Mouse (Mus musculus) C2C12 (cell line): Measurements from ENCODE around the gene Zfp260. TPM values are rescaled to one million over a fixed set of nuclear protein-coding genes. Genes with fewer than 3 reads are reported as not detected.
A peak's percentile ranks its signal among the peaks of the same experiment; 100 is the strongest.
"Not testable (repeated sequence)": the region's sequence is repeated elsewhere in the genome, so short reads cannot be mapped to it uniquely, and the experiment has no call there.

Experiments
- H3K27me3 ChIP-seq: one replicate; pipeline ENCODE4 v1.6.1; 2011; ENCODE audit not compliant: control insufficient read depth, insufficient read depth, insufficient read length
- H3K36me3 ChIP-seq: one replicate; pipeline ENCODE4 v1.6.1; 2011; ENCODE audit not compliant: control insufficient read depth, insufficient read depth
- H3K4me3 ChIP-seq: one replicate; pipeline ENCODE4 v1.5.1; 2011; ENCODE audit warnings: mild to moderate bottlenecking, control low read depth; ENCODE audit not compliant: poor library complexity, insufficient read depth, severe bottlenecking
- H3K79me2 ChIP-seq: one replicate; pipeline ENCODE4 v1.6.1; 2011; ENCODE audit not compliant: control insufficient read depth, insufficient read depth
- H3K79me3 ChIP-seq: one replicate; pipeline ENCODE4 v1.6.1; 2011; ENCODE audit warnings: low read depth, control low read depth
- H3ac ChIP-seq: one replicate; pipeline ENCODE3; 2011; ENCODE audit warnings: low read depth; ENCODE audit not compliant: control insufficient read depth, insufficient read length
- CEBPB ChIP-seq: IDR thresholded peaks from one replicate; pipeline ENCODE4 v1.6.1; 2011; ENCODE audit warnings: low read depth, mild to moderate bottlenecking, control low read depth, moderate library complexity
- CTCF ChIP-seq: IDR thresholded peaks from one replicate; pipeline ENCODE4 v1.5.1; 2011; ENCODE audit not compliant: control insufficient read depth, insufficient read depth, insufficient read length
- FOSL1 ChIP-seq: IDR thresholded peaks from one replicate; pipeline ENCODE4 v1.8.0; 2011; ENCODE audit warnings: mild to moderate bottlenecking, low read length; ENCODE audit not compliant: poor library complexity, insufficient read depth, severe bottlenecking
- MAX ChIP-seq: IDR thresholded peaks from one replicate; pipeline ENCODE4 v1.6.1; 2011; ENCODE audit warnings: mild to moderate bottlenecking, control low read depth
- MYOD1 ChIP-seq: IDR thresholded peaks from one replicate; pipeline ENCODE4 v1.6.1; 2011; ENCODE audit warnings: low read depth; ENCODE audit not compliant: control insufficient read depth, insufficient read length
- MYOG ChIP-seq: IDR thresholded peaks from one replicate; pipeline ENCODE4 v1.6.1; 2011; ENCODE audit not compliant: control insufficient read depth, insufficient read length; ENCODE audit errors: extremely low read depth
- USF1 ChIP-seq: IDR thresholded peaks from one replicate; pipeline ENCODE4 v1.6.1; 2011; ENCODE audit warnings: low read depth, mild to moderate bottlenecking, control low read depth, moderate library complexity
- polyA plus RNA-seq: library from polyadenylated mRNA; unstranded; fragments of >200 nt; fragmentation: generic; extraction: Trizol; gene quantifications from one replicate; pipeline ENCODE4 v1.2.1, GENCODE M21; 2012; ENCODE audit warnings: missing spikeins

The Zfp260 gene
- polyA plus RNA-seq, 1 experiment = 8.6 TPM

DNA sequence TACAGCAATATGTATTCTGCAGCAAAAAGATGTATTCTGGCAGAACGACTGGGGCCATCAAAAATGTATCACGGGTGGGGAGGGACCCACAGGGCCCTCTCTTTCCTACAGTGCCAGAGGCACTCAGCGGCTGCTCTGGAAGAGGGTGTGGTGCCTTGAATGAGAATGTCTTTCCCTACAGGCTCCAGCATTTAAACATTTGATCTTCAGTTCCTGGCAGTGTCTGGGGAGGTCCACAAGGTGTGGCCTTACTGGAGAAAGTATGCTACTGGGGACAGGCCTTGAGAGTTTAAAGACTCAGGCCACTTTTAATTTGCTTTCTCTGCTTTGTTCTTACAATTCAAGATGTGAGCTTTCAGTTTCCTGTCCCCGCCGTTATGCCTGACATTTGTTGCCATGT lies 21.5 kb downstream of the Zfp260 start:
- Histone ChIP-seq H3K79me2 (no peaks in the 10 kb centered on the region), H3ac (no peak overlapping the region), H3K4me3 (no peak overlapping the region), H3K36me3 (no peaks in the 10 kb centered on the region), H3K27me3 (no peaks in the 10 kb centered on the region), H3K79me3 (no peaks in the 10 kb centered on the region)
- TF ChIP-seq MYOG = no peak
- TF ChIP-seq USF1 = no peak
- TF ChIP-seq CTCF = no peak
- no peak for TF ChIP-seq FOSL1

DNA sequence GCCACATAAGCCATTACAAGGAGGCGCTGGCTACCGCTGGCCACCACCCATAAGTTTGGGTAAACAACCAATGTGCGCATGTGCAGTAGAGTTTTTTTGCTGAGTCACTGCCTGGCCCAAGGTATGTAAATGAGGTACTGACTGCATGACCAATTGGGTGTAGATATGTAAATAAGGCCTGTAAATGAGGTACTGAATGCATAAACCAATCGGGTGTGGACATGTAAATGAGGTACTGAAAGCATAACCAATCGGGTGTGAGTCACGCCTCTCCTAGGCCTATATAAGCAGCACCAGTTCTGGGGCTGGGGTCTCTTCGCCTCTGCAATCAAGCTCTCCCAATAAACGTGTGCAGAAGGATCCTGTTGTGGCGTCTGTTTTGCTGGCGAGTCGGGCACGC lies 23.4 kb downstream of the Zfp260 start:
- not testable (repeated sequence) for H3ac ChIP-seq, H3K27me3 ChIP-seq, H3K36me3 ChIP-seq, H3K4me3 ChIP-seq, H3K79me3 ChIP-seq
- H3K79me2 ChIP-seq = peaks cover 10% of the 10 kb centered on the region

DNA sequence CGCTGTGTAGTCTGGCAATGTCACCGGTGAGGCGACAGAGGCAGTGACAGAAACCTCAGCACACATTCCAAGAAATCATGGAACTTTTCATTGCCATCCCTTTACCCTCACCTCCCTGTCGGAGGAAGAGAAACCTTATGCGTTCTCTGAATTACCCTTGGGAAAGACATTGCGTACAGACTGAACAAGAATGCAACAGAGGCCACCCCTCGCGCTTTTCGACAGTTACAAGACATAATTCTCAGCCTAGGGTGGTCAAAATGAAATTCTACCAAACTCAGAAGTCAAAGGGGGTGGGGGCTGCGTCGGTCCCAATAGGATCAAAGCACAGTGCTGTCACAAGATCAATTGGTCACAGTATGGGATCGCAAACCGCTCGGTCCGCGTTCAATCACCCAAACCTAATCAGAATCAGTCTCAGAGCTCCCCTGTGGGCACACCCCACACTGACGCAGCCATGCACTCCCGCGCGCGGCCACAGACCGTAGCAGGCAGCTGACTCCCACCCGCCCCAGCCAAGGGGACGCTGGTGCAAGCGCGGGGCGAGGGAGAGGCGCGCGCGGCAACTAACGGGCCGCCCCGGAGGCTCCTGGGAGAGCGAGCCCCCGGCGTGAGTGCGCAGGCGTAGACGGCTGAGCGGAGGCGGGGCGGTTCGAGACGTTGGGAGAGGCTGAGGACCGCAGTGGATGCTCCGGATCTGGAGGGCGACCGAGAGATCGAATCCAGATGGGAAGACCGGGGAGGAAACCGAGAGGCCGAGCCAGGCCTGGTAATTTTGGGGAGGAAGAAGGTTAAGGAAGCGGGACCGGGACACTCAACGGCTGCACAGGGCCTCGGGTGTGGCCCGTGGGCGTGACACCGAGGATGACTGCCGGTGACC lies 27.0 kb downstream of the Zfp260 start, which contains the start of gene Zfp382:
Gene Zfp382 (plus strand): TSS at position 635 of the 880 bp plus-strand sequence.
- Histone ChIP-seq H3K4me3 (peak within 1 kb of the TSS; percentile 61), H3K79me3 (peaks cover 20% of the 10 kb centered on the region), H3ac (peak within 1 kb of the TSS; percentile 78), H3K79me2 (peaks cover 27% of the 10 kb centered on the region), H3K36me3 (peaks cover 8% of the 10 kb centered on the region), H3K27me3 (no peaks in the 10 kb centered on the region)
- TF ChIP-seq USF1 (no peak), MAX (peak; percentile 7)

DNA sequence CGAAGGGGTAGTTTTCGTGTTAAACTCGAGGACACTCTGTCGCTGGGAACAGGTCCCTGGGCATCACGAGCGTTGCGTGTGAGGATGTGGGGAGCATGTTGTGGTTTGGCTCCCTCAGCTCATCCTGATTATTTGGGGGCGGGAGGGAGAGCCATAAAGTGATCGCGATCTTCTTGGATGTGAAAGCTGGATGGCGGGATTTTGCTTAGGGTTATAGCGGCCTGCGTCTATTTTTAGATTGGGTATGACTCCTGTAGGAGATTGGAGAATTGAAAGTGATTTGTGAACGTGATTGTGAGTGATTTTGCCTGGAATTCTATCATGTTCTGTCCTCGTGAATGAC lies 27.6 kb downstream of the Zfp260 start:
- TF ChIP-seq CEBPB (no peak), CTCF (no peak), MAX (no peak)
- Histone ChIP-seq H3K27me3 (no peaks in the 10 kb centered on the region), H3ac (peak overlapping the region; percentile 56), H3K36me3 (peaks cover 14% of the 10 kb centered on the region), H3K79me2 (peaks cover 27% of the 10 kb centered on the region), H3K79me3 (peaks cover 20% of the 10 kb centered on the region), H3K4me3 (peak overlapping the region; percentile 61)

DNA sequence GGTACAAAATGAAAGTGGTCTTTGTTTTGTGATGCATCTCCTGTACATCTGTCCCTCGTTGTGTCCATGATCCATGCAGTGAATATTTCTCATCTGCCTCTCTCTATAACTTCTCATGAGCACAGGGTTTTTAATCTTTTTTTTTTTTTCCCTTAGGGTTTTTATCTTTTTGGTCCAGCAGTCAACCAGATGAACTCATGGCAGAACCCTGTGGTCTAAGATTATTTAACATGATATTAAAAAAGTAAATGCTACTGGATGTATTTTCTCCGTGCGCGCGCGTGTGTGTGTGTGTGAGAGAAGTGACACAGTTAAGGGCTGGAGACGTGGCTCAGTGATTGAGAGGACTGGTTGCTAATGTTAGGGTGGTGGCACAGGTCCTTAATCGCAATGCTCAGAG lies 35.3 kb downstream of the Zfp260 start:
- no peak for TF ChIP-seq USF1
- TF ChIP-seq FOSL1 = no peak
- TF ChIP-seq MAX = no peak
- no peak for TF ChIP-seq CTCF
- TF ChIP-seq CEBPB = no peak
- TF ChIP-seq MYOG = no peak
- no peak for TF ChIP-seq MYOD1
- H3K27me3 ChIP-seq = no peaks in the 10 kb centered on the region
- H3K4me3 ChIP-seq = no peak overlapping the region
- no peak overlapping the region for H3ac ChIP-seq
- peaks cover 82% of the 10 kb centered on the region for H3K36me3 ChIP-seq
- H3K79me3 ChIP-seq = peaks cover 8% of the 10 kb centered on the region
- peaks cover 7% of the 10 kb centered on the region for H3K79me2 ChIP-seq

DNA sequence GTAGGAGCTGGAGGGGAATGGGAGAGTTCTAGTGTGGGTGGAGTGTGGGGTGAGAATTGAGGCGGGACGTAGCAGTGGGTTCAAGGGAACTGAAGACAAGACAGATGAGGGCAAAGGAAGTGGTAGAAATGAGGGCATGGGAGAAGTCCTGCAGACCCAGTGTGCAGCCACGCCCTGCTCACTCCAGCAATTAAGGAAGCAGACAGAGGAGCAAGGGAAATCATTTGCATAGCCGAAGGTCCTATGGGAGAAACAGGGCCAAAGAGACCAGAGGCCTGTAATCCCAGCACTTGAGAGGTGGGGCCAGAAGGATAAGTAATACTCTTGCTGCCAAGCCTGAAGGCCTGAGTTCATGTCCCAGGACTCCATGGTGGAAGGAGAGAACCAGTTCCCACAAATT lies 37.8 kb downstream of the Zfp260 start:
- H3K79me3 ChIP-seq = peaks cover 6% of the 10 kb centered on the region
- no peak overlapping the region for H3K4me3 ChIP-seq
- H3K79me2 ChIP-seq = no peaks in the 10 kb centered on the region
- H3K27me3 ChIP-seq = no peaks in the 10 kb centered on the region
- TF ChIP-seq MYOG (no peak), CEBPB (no peak), MYOD1 (no peak), MAX (no peak), FOSL1 (no peak), CTCF (no peak), USF1 (no peak)
- no peak overlapping the region for H3ac ChIP-seq
- peaks cover 81% of the 10 kb centered on the region for H3K36me3 ChIP-seq

DNA sequence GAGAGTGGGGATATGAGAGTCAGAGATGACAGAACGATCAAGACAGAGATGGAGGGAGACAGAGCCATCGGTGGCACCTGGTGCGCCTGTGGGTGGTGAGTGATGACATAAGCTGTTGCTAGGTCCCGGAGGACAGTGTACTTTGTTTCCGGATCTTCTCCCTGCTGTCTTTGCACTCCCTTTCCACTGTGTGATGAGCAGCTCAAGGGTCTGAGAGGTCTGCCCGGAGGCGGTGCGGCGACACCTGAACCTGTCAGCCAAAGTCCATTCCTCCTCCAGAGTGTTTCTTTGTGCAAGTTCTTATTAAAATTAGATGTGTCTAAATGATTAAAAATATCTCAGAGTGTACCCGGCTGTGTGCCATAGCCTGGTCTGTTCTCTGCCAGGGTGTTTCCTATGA lies 42.2 kb downstream of the Zfp260 start:
- Histone ChIP-seq H3K27me3 (no peaks in the 10 kb centered on the region), H3K79me3 (peaks cover 13% of the 10 kb centered on the region), H3K4me3 (no peak overlapping the region), H3K79me2 (no peaks in the 10 kb centered on the region), H3K36me3 (peaks cover 51% of the 10 kb centered on the region), H3ac (no peak overlapping the region)
- TF ChIP-seq CEBPB = no peak
- TF ChIP-seq FOSL1 = no peak
- no peak for TF ChIP-seq CTCF
- no peak for TF ChIP-seq MAX
- no peak for TF ChIP-seq MYOD1
